Mouse (Mus musculus): ENCODE results near the gene Vdr.
A peak's percentile ranks its signal among the peaks of the same experiment; 100 is the strongest.

Vdr gene

DNA sequence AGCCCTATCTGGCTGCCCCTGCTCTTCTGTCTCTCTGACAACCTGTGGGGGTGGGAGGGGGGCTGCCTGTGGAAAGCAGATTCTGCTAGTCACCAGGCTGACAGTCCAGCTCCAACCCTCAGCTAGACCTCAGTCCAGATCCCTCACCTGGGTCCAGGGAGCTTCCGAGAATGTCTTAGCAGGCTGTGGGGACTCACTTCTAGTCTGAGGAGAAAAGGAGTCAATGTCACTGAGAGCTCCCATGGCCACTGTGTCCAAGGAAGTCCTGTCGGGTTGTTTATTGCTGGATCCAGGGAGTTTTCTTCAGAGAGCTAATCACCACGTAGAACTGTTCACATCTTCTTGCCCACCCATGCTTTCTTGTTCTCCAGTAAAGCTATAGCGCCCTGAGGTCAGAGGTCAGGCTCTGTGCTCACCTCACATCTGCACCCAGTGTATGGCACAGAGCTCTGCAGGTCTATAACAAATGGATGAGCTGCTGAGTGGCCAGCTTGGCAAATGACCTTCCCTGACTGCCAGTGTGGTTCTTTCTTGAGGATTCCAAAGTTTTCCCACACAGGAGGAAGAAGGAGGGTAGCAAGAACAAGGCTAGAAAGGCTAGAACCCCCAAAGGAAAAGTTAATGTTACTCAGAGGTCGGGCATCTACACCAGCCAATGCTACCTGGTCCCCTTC, 83.7 kb downstream of the Vdr start:
- no peak for DNase-seq

- peak; percentile 51 for DNase-seq
These were observed 84.4 kb downstream of the Vdr start for GRCm38 (mm10) chr15:97825941-97826587.

- peak; percentile 91 for DNase-seq
These were observed 85.1 kb downstream of the Vdr start for GRCm38 (mm10) chr15:97825071-97825940.

DNA sequence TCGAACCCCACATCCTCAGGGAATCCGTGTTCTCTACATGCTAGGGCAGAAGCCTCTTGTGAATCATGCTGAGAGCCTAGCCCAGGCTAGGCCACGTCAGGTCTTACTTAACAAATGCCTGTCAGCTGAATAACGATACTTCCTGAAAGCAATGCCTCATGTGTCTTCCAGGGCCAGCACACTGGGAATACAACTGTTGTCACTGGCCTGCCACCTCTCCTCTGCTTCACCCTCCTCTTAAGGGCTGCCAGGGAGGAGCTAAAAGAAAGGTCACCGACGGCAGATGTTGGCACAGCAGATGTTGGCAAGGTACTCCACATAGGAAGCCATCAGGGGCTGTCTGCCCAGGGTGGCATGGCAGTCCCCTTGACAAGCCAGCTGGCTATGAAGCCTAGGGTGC, 86.4 kb downstream of the Vdr start:
- no peak for DNase-seq

- DNase-seq: no peak
These were observed 87.0 kb downstream of the Vdr start for GRCm38 (mm10) chr15:97823479-97823878.

DNA sequence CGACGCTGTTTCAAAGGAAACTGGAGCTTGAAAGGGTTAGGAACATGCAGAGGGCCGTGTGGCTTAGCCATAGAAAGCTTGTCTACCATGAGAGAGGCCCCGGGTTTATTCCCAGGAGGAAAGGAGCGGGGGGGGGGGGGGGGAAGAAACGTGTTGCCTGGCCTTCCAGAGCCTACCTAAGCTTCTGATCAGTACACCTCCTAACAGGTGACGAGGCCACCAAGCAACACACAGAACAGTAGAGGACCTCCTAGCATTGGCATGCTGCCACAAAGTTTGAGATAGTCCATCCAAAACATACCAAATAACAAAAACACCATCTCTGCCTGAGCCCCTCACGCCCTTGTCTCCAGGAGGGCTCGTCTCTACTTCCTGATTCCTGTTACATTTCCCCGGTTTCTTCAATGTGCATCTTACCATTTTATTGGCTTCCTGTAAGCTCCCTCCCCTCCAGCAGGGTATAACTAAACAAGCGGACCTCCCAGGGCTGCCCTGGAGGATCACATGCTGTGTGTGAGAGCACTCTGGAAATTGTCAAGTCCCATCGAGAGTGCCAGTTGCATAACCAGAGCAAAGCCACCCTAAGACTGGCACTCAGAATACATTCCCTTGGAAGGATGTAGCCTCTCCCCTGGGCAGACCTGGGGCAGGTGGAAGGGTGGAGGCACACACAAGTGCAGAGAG, 87.7 kb downstream of the Vdr start:
- no peak for DNase-seq

DNA sequence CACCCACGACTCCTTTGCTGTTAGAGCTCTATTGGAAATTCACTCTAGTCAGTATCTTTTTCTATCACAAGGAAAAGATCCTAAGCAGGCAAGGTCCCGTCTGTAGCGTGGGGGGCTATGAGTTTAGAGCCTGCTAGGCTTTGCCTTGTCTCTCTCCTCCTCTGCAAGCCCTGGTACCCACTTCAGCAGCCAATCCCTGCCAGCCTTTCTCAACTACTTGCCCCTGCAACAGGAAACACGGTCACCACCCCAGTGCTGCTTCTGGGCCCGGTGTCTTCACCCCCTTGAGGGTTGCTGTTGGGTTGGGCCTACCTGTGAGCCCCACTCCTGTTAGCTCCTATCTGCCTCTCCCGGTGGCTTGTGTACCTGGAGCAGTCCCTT, 88.5 kb downstream of the Vdr start:
- DNase-seq: peak; percentile 71

DNA sequence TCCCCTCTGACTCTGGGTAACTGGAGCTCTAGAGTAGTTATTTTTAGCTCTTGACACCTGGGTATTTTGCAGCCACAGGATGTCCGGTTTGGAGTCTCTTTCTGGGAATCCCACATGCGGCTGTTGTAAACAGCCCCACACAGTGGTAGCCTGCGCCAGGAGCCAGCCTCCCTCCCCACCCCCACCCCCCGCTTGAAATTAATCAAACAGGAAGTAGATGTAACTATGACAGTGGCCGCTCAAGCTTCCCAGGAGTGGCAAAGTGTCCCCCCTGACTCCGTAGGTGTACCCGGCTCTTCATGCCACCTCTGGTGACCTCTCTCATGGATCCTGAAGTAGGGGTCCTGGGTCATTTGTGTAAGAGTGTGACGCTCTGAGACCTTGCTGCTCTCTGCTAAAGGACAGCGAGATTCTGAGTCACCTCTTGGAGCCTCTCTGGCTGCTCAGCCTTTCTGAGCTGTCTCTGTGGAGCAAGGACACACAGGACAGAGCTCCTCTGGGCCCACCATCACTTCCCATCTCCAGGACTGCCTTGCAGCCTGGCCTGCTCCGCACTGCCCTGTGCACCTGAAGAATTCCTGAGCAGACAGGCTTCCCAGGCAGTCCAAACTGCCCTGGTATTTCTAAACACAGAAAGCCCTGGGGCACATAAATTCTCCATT, 89.0 kb downstream of the Vdr start:
- DNase-seq: peak; percentile 43

GRCm38 (mm10) chr15:97819937-97820336, 90.5 kb downstream of the Vdr start:
- no peak for DNase-seq

- DNase-seq: no peak
These were observed 94.0 kb downstream of the Vdr start for GRCm38 (mm10) chr15:97816199-97816994.

DNA sequence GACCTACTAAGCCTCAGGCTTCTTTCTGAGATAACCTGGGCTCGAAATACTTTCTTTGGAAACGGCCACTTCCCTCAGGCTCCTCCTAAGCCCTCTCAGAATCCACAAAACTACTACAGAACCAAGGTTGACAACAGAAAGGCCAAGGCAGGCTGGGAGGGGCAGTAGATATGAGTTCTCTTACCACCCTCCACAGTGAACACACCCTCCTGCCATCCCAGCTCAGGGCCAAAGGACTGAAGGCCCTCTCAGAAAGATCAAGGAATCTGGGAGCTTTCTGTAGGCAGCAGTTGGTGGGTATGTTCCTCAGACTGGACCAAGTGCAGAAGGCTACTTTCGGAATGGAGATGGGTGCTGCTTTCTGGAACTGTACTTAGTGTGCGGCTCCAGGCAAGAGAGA, 95.2 kb downstream of the Vdr start:
- DNase-seq: no peak

- no peak for DNase-seq
These were observed 95.7 kb downstream of the Vdr start for GRCm38 (mm10) chr15:97814703-97815102.

DNA sequence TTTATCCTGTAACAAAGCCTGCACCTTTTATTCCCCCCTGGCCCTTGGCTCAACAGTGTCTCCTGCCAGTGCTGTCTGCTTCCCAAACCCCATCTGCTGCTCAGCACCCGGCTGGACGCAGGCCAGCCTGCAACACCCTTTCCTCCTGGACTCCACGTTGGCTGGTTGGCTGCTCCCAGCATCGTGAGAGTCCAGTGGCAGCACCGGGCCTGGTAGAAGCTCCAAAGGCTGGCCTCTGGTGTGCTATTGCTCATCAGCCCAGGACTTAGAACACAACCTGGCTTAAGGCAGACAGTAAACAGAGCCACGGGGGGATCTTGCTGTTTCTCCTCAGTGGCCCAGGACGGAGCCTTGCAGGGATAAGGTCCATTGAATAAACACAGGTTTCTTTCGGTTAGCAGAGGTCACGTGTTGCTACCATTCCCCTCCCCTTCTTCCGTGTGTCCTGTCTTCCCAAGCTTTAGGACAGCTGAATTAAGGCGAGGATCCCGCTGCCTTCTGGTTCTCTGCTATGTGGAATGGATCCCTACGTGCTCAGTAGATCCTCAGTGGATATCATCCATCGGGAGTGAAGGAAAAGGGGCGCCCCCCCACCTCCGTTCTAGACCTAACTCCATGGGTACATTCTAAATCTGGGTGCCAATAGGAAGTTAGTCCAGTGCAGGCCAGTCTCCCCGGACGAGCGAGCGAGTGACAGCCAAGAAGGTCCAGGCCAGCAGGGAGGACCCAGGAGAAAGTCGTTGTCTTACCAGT, 96.8 kb downstream of the Vdr start:
- no peak for DNase-seq

- DNase-seq: no peak
These were observed 97.6 kb downstream of the Vdr start for GRCm38 (mm10) chr15:97812875-97813274.

DNA sequence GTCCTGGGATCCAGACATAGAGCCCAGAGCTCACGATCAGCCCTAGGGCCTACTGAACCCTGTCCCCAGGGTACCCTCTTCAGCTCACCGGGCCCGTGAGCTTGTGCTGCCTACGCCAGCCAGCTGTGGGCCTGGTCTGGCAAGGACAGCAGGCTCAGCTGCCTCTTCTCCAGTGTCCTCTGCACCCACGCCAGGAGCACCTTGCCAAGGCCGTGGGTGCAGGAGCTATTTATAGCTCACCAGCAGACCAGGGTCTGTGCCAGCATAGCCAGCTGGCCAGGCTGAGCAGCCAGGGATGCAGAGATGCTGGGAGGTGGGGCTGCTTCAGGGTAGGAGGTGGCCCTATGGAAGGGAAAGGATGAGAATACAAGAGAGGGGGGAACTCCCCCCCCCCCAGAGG, 98.3 kb downstream of the Vdr start:
- DNase-seq: no peak

DNA sequence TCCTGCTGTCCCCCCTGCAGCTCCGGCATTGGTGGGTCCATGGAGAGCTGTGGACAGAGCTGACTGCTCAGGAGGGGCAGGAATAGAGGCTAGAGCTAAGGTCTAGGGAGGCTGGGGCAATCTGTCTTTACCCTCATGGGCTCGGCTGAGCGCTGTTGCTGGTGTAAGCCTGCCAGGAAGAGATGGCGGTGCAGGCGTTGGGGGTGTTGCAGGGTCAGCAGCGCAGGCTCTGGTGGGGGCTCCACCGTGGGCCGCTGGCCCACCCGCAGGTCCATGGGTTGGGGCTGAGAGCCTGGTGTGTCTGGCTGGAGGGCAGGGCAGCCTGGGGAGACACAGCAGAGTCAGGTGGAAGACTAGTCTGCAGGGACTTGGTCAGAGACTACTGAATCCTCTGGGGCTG, 99.1 kb downstream of the Vdr start:
- DNase-seq: no peak

GRCm38 (mm10) chr15:97810399-97810798, 100.0 kb downstream of the Vdr start:
- no peak for DNase-seq

GRCm38 (mm10) chr15:97809942-97810341, 100.5 kb downstream of the Vdr start:
- DNase-seq: no peak

DNA sequence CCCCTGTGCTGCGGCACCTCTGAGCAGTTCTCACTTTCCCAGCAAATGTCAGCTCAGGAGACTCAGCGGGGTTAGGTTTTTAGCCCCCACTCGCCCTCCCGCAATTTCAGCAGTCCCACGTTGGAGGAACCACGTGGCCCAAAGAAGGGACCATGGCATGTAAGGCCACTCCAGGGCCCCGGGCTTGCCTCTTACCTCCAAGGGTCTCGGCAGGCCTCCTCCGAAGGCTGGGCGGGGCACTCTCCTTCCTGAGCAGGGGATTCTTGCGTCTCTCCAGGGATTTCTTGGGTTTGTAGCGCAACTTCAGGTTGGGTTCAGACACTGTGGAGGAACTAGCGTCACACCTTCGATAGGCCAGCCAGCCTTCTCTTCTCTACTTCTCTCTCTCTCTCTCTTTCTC, 101.2 kb downstream of the Vdr start:
- no peak for DNase-seq

DNA sequence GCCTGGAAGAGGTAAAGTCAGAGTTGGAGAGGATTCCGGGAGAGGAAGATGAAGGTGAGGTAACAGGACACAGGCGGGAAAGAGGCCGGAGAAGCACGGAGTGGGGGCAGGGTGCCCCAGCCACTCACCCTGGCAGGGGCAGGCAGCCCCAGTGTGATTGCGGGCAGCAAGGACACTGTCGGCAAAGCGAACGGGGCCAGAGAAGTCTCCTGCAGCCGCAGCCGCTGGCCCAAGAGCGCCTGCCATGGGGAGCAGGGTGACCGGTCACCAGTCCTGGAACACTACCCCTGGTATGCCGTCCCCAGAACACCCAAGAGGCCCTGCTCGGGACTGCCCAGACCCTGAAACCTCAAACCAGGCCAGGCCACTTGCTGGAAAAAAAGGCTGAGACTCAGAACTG, 101.9 kb downstream of the Vdr start:
- DNase-seq: no peak

DNA sequence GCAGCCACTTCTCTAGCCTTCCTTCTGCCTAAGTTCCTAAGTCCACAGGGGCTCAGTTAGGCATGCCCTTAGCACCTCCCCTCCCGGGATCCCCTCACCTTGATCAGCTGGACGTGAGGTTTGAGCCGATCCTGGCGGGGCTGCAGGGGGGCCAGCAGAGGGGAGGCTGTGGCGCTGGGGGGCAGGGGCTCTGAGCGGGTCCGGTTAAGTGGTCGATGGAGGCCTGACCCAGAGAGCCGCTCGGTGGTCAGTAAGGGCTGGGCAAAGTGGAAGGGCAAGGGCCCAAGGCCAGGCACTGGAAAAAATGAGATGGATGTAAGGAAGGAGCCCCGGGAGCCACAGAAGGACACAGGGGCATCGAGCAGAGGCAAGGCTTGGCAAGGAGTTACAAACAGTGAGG, 102.6 kb downstream of the Vdr start:
- no peak for DNase-seq

All from thymus, postnatal 4 days (tissue).